Mouse (Mus musculus) G1E (cell line): ENCODE measurements around the gene Cd59a. TPM values are rescaled to one million over a fixed set of nuclear protein-coding genes. Genes with fewer than 3 reads are reported as not detected.
"Not testable (repeated sequence)": the region's sequence is repeated elsewhere in the genome, so short reads cannot be mapped to it uniquely, and the experiment has no call there.

Experiments used
- ATAC-seq: 2 replicates; pipeline ENCODE4 v1.8.0; 2016; ENCODE audit warnings: mild to moderate bottlenecking; ENCODE audit not compliant: insufficient number of reproducible peaks, poor library complexity, low FRiP score, severe bottlenecking; ENCODE audit errors: extremely low read depth
- DNase-seq: peaks from one replicate; pipeline ENCODE4 v3.0.0; 2012; ENCODE audit warnings: low spot score
- H3K27me3 ChIP-seq: 2 replicates; pipeline ENCODE4 v1.6.1; 2012; ENCODE audit warnings: mild to moderate bottlenecking, low read length, inconsistent platforms; ENCODE audit not compliant: insufficient read depth
- H3K36me3 ChIP-seq: replicated peaks from 2 replicates; pipeline ENCODE3; 2012; ENCODE audit warnings: mild to moderate bottlenecking, inconsistent platforms
- H3K4me1 ChIP-seq: 2 replicates; pipeline ENCODE4 v1.6.1; 2012; ENCODE audit warnings: low read depth, low read length, inconsistent platforms, mixed read lengths; ENCODE audit not compliant: insufficient read depth
- H3K4me3 ChIP-seq: 2 replicates; pipeline ENCODE4 v1.5.1; 2012; ENCODE audit warnings: low read depth, mild to moderate bottlenecking, inconsistent platforms, low read length, moderate library complexity, mixed read lengths
- H3K9me3 ChIP-seq: replicated peaks from 2 replicates; pipeline ENCODE4 v1.6.1; 2012; ENCODE audit warnings: inconsistent platforms
- CTCF ChIP-seq: IDR thresholded peaks from 2 replicates; pipeline ENCODE4 v1.5.1; 2012; ENCODE audit warnings: low read depth, low read length, inconsistent platforms, mixed read lengths
- GATA1 ChIP-seq: IDR thresholded peaks from 2 replicates; pipeline ENCODE4 v1.6.1; 2012; ENCODE audit warnings: borderline replicate concordance, low read length, inconsistent platforms, mixed read lengths
- GATA2 ChIP-seq: IDR thresholded peaks from 2 replicates; pipeline ENCODE4 v1.6.1; 2012; ENCODE audit warnings: low read depth, low read length, inconsistent platforms, borderline replicate concordance
- POLR2AphosphoS5 ChIP-seq: IDR thresholded peaks from 2 replicates; pipeline ENCODE4 v1.6.1; 2012; ENCODE audit warnings: low read depth, low read length, inconsistent platforms; ENCODE audit not compliant: insufficient replicate concordance
- TAL1 ChIP-seq: conservative IDR thresholded peaks from 2 replicates; pipeline ENCODE4 v1.6.1; 2012; ENCODE audit warnings: low read depth, low read length, inconsistent platforms, mixed read lengths
- polyA plus RNA-seq: library from polyadenylated mRNA; stranded (reverse); fragments of >175 nt; gene quantifications from 2 replicates; pipeline ENCODE4 v1.2.3, GENCODE M21; 2012
- total RNA-seq, 2 experiments: library from RNA; stranded (forward) in 1 of 2; stranded (reverse) in 1 of 2; fragments of 200-1000 nt in 1 of 2; fragments of >200 nt in 1 of 2; fragmentation: Nextera tagmentation in 1 of 2; gene quantifications; 2 replicates each; pipeline ENCODE4 v1.2.3; 2014 to 2017

The Cd59a gene
- total RNA-seq (2014; fragmentation: Nextera tagmentation): 4.4 and 4.9 TPM in 2 replicates
- 0.58 and 1.7 TPM in 2 replicates for total RNA-seq (2017)
- polyA plus RNA-seq: 0.07 and 0.10 TPM in 2 replicates

GRCm38 (mm10) chr2:104095741-104096213 lies at the start of gene Cd59a:
Gene Cd59a (plus strand): TSS chr2:104095801.
- peak; percentile 25 for DNase-seq
- TF ChIP-seq GATA2: no peak
- no peak for TF ChIP-seq GATA1
- no peak for TF ChIP-seq POLR2AphosphoS5
- TF ChIP-seq CTCF: no peak
- TF ChIP-seq TAL1: no peak
- H3K36me3 ChIP-seq: no peaks in the 10 kb centered on the region
- peaks cover 4% of the 10 kb centered on the region for H3K9me3 ChIP-seq
- no peak for ATAC-seq
- peaks cover 38% of the 10 kb centered on the region for H3K4me1 ChIP-seq
- H3K4me3 ChIP-seq: peak within 1 kb of the TSS; percentile 67
- no peaks in the 10 kb centered on the region for H3K27me3 ChIP-seq

GRCm38 (mm10) chr2:104058381-104058780 lies 37.2 kb upstream of the Cd59a start:
- TF ChIP-seq GATA2: no peak
- no peak for TF ChIP-seq CTCF
- no peak for TF ChIP-seq TAL1
- no peak for TF ChIP-seq POLR2AphosphoS5
- no peak for TF ChIP-seq GATA1
- Histone ChIP-seq H3K4me1 (no peaks in the 10 kb centered on the region; the same call in 1 of the 2 replicates), H3K36me3 (peaks cover 68% of the 10 kb centered on the region), H3K4me3 (no peak overlapping the region), H3K27me3 (no peaks in the 10 kb centered on the region), H3K9me3 (no peaks in the 10 kb centered on the region)
- DNase-seq: no peak
- ATAC-seq: no peak

DNA sequence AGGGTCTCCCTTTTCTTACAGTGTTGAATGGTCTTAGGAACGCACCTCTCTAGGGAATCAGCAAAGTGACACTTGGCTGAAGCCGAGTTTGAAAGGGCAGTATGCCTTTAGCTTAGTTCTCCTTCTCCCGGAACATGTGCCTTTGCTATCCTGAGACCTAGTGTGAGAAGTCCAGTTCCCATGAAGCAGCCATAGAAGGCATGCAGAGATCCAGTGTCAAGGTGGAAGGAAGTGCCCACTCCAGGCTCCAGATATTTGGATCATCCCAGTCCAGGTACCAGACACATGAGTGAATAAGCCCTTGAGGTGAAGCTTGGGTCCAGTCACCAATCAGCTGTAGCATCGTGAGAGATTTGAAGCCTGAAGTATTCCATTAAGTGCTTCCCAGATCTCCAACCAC lies 36.6 kb upstream of the Cd59a start:
- Histone ChIP-seq H3K9me3 (no peaks in the 10 kb centered on the region), H3K4me1 (no peaks in the 10 kb centered on the region; the same call in 1 of the 2 replicates), H3K27me3 (no peaks in the 10 kb centered on the region), H3K36me3 (peaks cover 63% of the 10 kb centered on the region), H3K4me3 (no peak overlapping the region)
- TF ChIP-seq POLR2AphosphoS5 (no peak), CTCF (no peak), GATA2 (no peak), GATA1 (no peak), TAL1 (no peak)
- no peak for DNase-seq
- no peak for ATAC-seq

DNA sequence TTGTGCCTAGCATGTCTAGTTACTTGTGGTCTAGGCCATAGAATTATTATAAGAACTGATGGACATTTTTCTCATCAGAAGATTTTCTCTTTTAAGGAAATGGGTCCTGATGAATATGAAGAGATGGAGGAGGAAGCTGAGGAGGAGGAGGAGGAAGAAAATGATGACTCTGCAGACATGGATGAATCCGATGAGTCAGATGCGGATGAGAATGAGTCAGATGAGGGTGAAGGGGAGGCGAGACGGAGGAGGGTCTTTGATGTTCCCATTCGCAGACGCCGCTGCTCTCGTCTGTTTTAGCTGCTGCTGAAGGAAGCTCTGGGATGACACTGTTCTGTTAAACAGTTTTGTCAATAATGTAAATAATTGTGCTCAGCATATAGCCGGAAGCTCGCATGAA lies 35.8 kb upstream of the Cd59a start:
- ATAC-seq (no peak), DNase-seq (no peak)
- Histone ChIP-seq H3K27me3 (no peaks in the 10 kb centered on the region), H3K9me3 (no peaks in the 10 kb centered on the region), H3K4me3 (no peak overlapping the region), H3K4me1 (peaks cover 3% of the 10 kb centered on the region; the same call in 1 of the 2 replicates), H3K36me3 (peaks cover 55% of the 10 kb centered on the region)
- no peak for TF ChIP-seq TAL1

DNA sequence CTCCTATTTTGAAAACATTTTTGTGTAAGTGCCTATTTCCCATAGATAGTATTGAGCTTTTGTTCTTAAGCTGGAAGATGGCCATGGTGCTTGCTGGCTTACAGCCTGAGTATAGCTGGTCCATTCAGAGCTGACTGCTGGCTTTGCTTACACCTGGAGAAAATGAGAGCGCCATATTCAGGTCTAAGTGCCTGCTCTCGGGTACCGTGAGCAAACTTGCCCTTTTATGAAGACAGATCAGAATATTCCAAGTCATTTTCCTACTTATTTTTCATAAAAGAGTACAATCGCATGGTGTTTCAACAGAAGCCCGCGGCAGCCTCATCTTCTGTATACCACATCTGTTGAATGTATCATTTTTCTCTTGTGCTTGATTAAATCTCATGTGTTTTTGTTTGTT lies 34.6 kb upstream of the Cd59a start:
- no peak overlapping the region for H3K4me3 ChIP-seq
- H3K27me3 ChIP-seq: no peaks in the 10 kb centered on the region
- H3K4me1 ChIP-seq: peaks cover 3% of the 10 kb centered on the region; the same call in 1 of the 2 replicates
- TF ChIP-seq GATA2 (no peak), CTCF (no peak), GATA1 (no peak), TAL1 (no peak), POLR2AphosphoS5 (no peak)
- H3K9me3 ChIP-seq: no peaks in the 10 kb centered on the region
- no peak for DNase-seq
- no peak for ATAC-seq
- peaks cover 44% of the 10 kb centered on the region for H3K36me3 ChIP-seq

DNA sequence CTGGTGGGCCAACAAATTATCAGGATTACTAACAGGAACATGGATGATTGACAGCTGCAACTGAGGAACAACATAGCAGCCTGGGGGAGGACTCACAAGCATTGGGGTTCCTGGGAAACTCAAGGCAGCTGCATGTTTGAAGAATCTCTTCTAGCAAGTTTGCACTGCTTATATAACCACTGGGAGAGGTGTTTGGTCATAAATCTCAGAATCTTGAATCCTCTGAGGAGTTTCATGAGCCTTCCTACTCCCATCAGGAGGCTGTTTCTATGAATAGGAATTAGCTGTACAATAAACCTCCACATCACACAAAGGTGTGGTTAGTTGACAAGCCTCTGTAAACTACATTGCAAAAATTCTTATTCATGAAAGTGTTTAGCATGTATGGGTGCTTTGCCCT lies 32.9 kb upstream of the Cd59a start:
- Histone ChIP-seq H3K4me1 (peaks cover 3% of the 10 kb centered on the region; the same call in 1 of the 2 replicates), H3K36me3 (peaks cover 39% of the 10 kb centered on the region), H3K4me3 (no peak overlapping the region), H3K9me3 (no peaks in the 10 kb centered on the region), H3K27me3 (no peaks in the 10 kb centered on the region)
- ATAC-seq (no peak), DNase-seq (no peak)
- TF ChIP-seq TAL1 (no peak), GATA1 (no peak)

GRCm38 (mm10) chr2:104064152-104064551 lies 31.4 kb upstream of the Cd59a start:
- no peaks in the 10 kb centered on the region for H3K9me3 ChIP-seq
- peaks cover 27% of the 10 kb centered on the region for H3K36me3 ChIP-seq
- no peaks in the 10 kb centered on the region for H3K27me3 ChIP-seq
- no peak for DNase-seq
- H3K4me3 ChIP-seq: no peak overlapping the region
- no peak for TF ChIP-seq CTCF
- TF ChIP-seq GATA1: no peak
- TF ChIP-seq POLR2AphosphoS5: no peak
- TF ChIP-seq TAL1: no peak
- no peak for TF ChIP-seq GATA2
- no peak for ATAC-seq
- peaks cover 9% of the 10 kb centered on the region; the same call in 1 of the 2 replicates for H3K4me1 ChIP-seq

DNA sequence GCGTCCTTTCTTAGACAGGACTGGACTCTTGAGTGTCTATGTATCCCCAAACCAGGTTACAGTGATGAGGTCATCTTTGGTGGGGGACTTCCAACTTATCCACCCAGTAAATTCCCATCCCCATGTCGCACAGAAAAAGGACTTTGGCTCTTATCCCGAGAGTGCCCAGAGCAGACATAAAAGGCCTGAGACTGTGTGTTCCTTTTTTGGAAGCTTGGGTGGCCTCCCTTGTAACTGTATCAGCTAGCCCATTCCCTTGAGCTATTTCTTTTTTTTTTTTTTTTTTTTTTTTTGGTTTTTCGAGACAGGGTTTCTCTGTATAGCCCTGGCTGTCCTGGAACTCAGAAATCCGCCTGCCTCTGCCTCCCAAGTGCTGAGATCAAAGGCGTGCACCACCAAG lies 30.1 kb upstream of the Cd59a start, which contains the start of gene Gm10912:
Gene Gm10912 (plus strand): TSS at position 301 of the 400 bp plus-strand sequence.
- not testable (repeated sequence) for DNase-seq, H3K4me3 ChIP-seq, ATAC-seq, H3K27me3 ChIP-seq, H3K9me3 ChIP-seq
- Histone ChIP-seq H3K4me1 (peaks cover 14% of the 10 kb centered on the region), H3K36me3 (peaks cover 17% of the 10 kb centered on the region)

GRCm38 (mm10) chr2:104068450-104068849 lies 27.2 kb upstream of the Cd59a start, which contains the start of gene Gm10799:
Gene Gm10799 (minus strand): TSS chr2:104068550.
- not testable (repeated sequence) for H3K9me3 ChIP-seq, H3K36me3 ChIP-seq, H3K27me3 ChIP-seq, H3K4me3 ChIP-seq, DNase-seq, ATAC-seq
- peaks cover 14% of the 10 kb centered on the region for H3K4me1 ChIP-seq
